Mouse (Mus musculus): ENCODE results near the gene Epdr1.

GRCm38 (mm10) chr13:19643519-19643918, 23.8 kb upstream of the Epdr1 start:
- TF ChIP-seq CHD2 (IDR thresholded peaks at IDR 0.05; ENCODE audit: low read depth, low read length) (no peak), HCFC1 (IDR thresholded peaks at IDR 0.05; ENCODE audit: borderline replicate concordance, insufficient read depth, low read length) (no peak), MAFK (IDR thresholded peaks at IDR 0.05; ENCODE audit: insufficient read depth, low read depth, low read length) (no peak), ZC3H11A (IDR thresholded peaks at IDR 0.05; ENCODE audit: borderline replicate concordance, low read depth, low read length) (no peak), ZNF384 (IDR thresholded peaks at IDR 0.05; ENCODE audit: low read depth, low read length) (no peak)
